Mouse (Mus musculus): ENCODE measurements around the gene Rasgrf1. TPM values are rescaled to one million over a fixed set of nuclear protein-coding genes. Genes with fewer than 3 reads are reported as not detected.

Rasgrf1 gene
- total RNA-seq, 1 experiment, result 0.04 TPM

DNA sequence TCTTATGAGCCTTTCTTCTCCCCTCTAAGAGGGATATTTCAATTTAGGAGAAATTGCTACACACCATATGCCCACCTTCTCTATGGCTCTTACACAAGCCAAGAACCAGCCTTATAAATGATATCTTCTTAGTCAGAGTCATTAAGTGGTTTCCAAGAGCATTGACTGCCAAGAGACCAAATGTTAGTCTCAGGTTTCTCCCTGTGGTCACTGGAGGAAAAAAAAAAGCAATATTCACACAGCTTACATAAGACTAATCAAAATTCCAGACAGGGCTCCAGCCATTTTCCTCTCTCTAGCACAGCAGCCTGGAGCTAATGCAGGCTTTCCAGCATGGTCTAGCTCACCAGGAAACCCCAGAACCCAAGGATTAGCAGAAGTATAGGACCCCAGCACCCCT is 3.1 kb upstream of the Rasgrf1 start:
- DNase-seq (ENCODE audit: low read depth, low spot score), result no peak
- no peak overlapping the region for H3K4me3 ChIP-seq (ENCODE audit: insufficient read depth in 1 of 2, low read depth in 1 of 2, low read length in 2 of 2, poor library complexity in 1 of 2, severe bottlenecking in 1 of 2)
- TF ChIP-seq MAFK (IDR thresholded peaks at IDR 0.05; ENCODE audit: insufficient read depth, low read depth, low read length) (no peak), HCFC1 (IDR thresholded peaks at IDR 0.05; ENCODE audit: borderline replicate concordance, insufficient read depth, low read length) (no peak), CHD2 (IDR thresholded peaks at IDR 0.05; ENCODE audit: low read depth, low read length) (no peak), ZC3H11A (IDR thresholded peaks at IDR 0.05; ENCODE audit: borderline replicate concordance, low read depth, low read length) (no peak), ZNF384 (IDR thresholded peaks at IDR 0.05; ENCODE audit: low read depth, low read length) (no peak)
- H3K9ac ChIP-seq (ENCODE audit: insufficient read depth, low read depth, low read length, poor library complexity, severe bottlenecking), result no peak overlapping the region
- in situ Hi-C loops (cut with MboI; ENCODE audit: low sequenced_read_pairs in 2 of 2, unreplicated experiment in 2 of 2), result loop anchor here (10.0 to 25.0 kb wide), 2 partner anchors 1456 to 1458 kb away; partner anchors contain the start of genes Zic1 (in 2 of the 2) and Zic4 (in 2 of the 2)
- H3K9me3 ChIP-seq (ENCODE audit: control insufficient read depth, insufficient read depth, low read depth, low read length), result no peaks in the 10 kb centered on the region
- H3K4me1 ChIP-seq (ENCODE audit: control insufficient read depth in 2 of 2, insufficient read depth in 2 of 2, low read length in 2 of 2, poor library complexity in 1 of 2), result peaks cover 0 to 4% of the 10 kb centered on the region in 2 experiments; a peak in 1 of 4 replicates
- H3K27ac ChIP-seq (ENCODE audit: insufficient read depth, low read depth, low read length, poor library complexity, severe bottlenecking), result no peak overlapping the region
- H3K36me3 ChIP-seq (ENCODE audit: control insufficient read depth, insufficient read depth, low read length, poor library complexity, severe bottlenecking), result no peaks in the 10 kb centered on the region

GRCm38 (mm10) chr9:89907941-89908340 is 1.8 kb upstream of the Rasgrf1 start:
- Histone ChIP-seq H3K36me3 (ENCODE audit: control insufficient read depth, insufficient read depth, low read length, poor library complexity, severe bottlenecking) (no peaks in the 10 kb centered on the region), H3K4me1 (ENCODE audit: control insufficient read depth in 2 of 2, insufficient read depth in 2 of 2, low read length in 2 of 2, poor library complexity in 1 of 2) (peaks cover 0 to 5% of the 10 kb centered on the region in 2 experiments; a peak in 1 of 4 replicates), H3K27ac (ENCODE audit: insufficient read depth, low read depth, low read length, poor library complexity, severe bottlenecking) (no peak overlapping the region), H3K9ac (ENCODE audit: insufficient read depth, low read depth, low read length, poor library complexity, severe bottlenecking) (no peak overlapping the region), H3K4me3 (ENCODE audit: insufficient read depth in 1 of 2, low read depth in 1 of 2, low read length in 2 of 2, poor library complexity in 1 of 2, severe bottlenecking in 1 of 2) (no peak overlapping the region), H3K9me3 (ENCODE audit: control insufficient read depth, insufficient read depth, low read depth, low read length) (no peaks in the 10 kb centered on the region)
- no peak for DNase-seq (ENCODE audit: low read depth, low spot score)
- in situ Hi-C loops (cut with MboI; ENCODE audit: low sequenced_read_pairs in 2 of 2, unreplicated experiment in 2 of 2), result loop anchor here (10.0 to 25.0 kb wide), 2 partner anchors 1454 to 1457 kb away; partner anchors contain the start of genes Zic1 (in 2 of the 2) and Zic4 (in 2 of the 2)
- TF ChIP-seq HCFC1 (IDR thresholded peaks at IDR 0.05; ENCODE audit: borderline replicate concordance, insufficient read depth, low read length), result no peak
- TF ChIP-seq ZNF384 (IDR thresholded peaks at IDR 0.05; ENCODE audit: low read depth, low read length), result no peak
- no peak for TF ChIP-seq MAFK (IDR thresholded peaks at IDR 0.05; ENCODE audit: insufficient read depth, low read depth, low read length)
- no peak for TF ChIP-seq CHD2 (IDR thresholded peaks at IDR 0.05; ENCODE audit: low read depth, low read length)
- TF ChIP-seq ZC3H11A (IDR thresholded peaks at IDR 0.05; ENCODE audit: borderline replicate concordance, low read depth, low read length), result no peak

DNA sequence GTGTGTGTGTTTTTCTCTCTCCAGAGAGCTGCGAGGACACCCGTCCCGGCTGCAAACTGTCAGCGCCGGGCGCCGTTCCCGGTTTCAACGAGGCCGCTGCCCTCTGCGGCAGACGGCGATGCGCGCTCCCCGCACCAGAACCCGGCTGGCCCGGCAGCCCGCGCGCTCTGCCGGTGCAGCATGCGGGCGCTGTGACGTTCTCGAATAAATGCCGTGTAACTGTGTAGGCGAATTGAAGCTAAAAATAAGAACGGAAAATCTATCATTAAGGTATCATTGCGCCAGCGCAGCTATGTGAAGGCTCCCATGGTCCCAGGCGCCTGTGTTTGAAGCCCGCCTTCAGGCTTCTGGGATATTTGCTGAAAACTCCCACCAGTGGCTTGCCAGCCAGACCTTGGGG is 1.1 kb upstream of the Rasgrf1 start:
- Histone ChIP-seq H3K4me3 (ENCODE audit: insufficient read depth in 1 of 2, low read depth in 1 of 2, low read length in 2 of 2, poor library complexity in 1 of 2, severe bottlenecking in 1 of 2) (peak overlapping the region in 1 of 2 experiments; percentile 11; a peak in 1 of 4 replicates), H3K36me3 (ENCODE audit: control insufficient read depth, insufficient read depth, low read length, poor library complexity, severe bottlenecking) (no peaks in the 10 kb centered on the region), H3K9ac (ENCODE audit: insufficient read depth, low read depth, low read length, poor library complexity, severe bottlenecking) (no peak overlapping the region), H3K9me3 (ENCODE audit: control insufficient read depth, insufficient read depth, low read depth, low read length) (no peaks in the 10 kb centered on the region), H3K4me1 (ENCODE audit: control insufficient read depth in 2 of 2, insufficient read depth in 2 of 2, low read length in 2 of 2, poor library complexity in 1 of 2) (peaks cover 0 to 5% of the 10 kb centered on the region in 2 experiments; a peak in 1 of 4 replicates), H3K27ac (ENCODE audit: insufficient read depth, low read depth, low read length, poor library complexity, severe bottlenecking) (no peak overlapping the region)
- in situ Hi-C loops (cut with MboI; ENCODE audit: low sequenced_read_pairs in 2 of 2, unreplicated experiment in 2 of 2), result loop anchor here (10.0 to 25.0 kb wide), 2 partner anchors 1454 to 1456 kb away; partner anchors contain the start of genes Zic1 (in 2 of the 2) and Zic4 (in 2 of the 2)
- no peak for DNase-seq (ENCODE audit: low read depth, low spot score)
- TF ChIP-seq ZC3H11A (IDR thresholded peaks at IDR 0.05; ENCODE audit: borderline replicate concordance, low read depth, low read length), result no peak
- TF ChIP-seq ZNF384 (IDR thresholded peaks at IDR 0.05; ENCODE audit: low read depth, low read length), result no peak
- no peak for TF ChIP-seq CHD2 (IDR thresholded peaks at IDR 0.05; ENCODE audit: low read depth, low read length)
- TF ChIP-seq MAFK (IDR thresholded peaks at IDR 0.05; ENCODE audit: insufficient read depth, low read depth, low read length), result no peak
- TF ChIP-seq HCFC1 (IDR thresholded peaks at IDR 0.05; ENCODE audit: borderline replicate concordance, insufficient read depth, low read length), result no peak

DNA sequence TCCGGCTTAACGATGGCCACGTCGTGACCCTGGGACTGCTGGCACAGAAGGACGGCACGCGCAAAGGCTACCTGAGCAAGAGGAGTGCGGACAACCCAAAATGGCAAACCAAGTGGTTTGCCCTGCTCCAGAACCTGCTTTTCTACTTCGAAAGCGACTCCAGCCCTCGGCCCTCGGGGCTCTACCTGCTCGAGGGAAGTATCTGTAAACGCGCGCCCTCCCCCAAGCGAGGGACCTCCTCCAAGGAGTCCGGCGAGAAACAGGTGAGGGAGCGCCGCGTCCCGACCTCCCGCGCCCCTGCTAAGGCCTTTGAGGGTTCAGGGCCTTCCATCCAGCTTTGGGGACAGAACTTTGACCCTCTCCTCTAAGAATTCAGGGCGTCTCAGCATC is 298 bp downstream of the Rasgrf1 start:
- no peaks in the 10 kb centered on the region for H3K36me3 ChIP-seq (ENCODE audit: control insufficient read depth, insufficient read depth, low read length, poor library complexity, severe bottlenecking)
- no peaks in the 10 kb centered on the region for H3K9me3 ChIP-seq (ENCODE audit: control insufficient read depth, insufficient read depth, low read depth, low read length)
- H3K4me1 ChIP-seq (ENCODE audit: control insufficient read depth in 2 of 2, insufficient read depth in 2 of 2, low read length in 2 of 2, poor library complexity in 1 of 2), result peaks cover 0 to 5% of the 10 kb centered on the region in 2 experiments; a peak in 1 of 4 replicates
- TF ChIP-seq HCFC1 (IDR thresholded peaks at IDR 0.05; ENCODE audit: borderline replicate concordance, insufficient read depth, low read length), result no peak
- no peak for TF ChIP-seq ZNF384 (IDR thresholded peaks at IDR 0.05; ENCODE audit: low read depth, low read length)
- TF ChIP-seq ZC3H11A (IDR thresholded peaks at IDR 0.05; ENCODE audit: borderline replicate concordance, low read depth, low read length), result no peak
- TF ChIP-seq MAFK (IDR thresholded peaks at IDR 0.05; ENCODE audit: insufficient read depth, low read depth, low read length), result no peak
- no peak for TF ChIP-seq CHD2 (IDR thresholded peaks at IDR 0.05; ENCODE audit: low read depth, low read length)
- H3K4me3 ChIP-seq (ENCODE audit: insufficient read depth in 1 of 2, low read depth in 1 of 2, low read length in 2 of 2, poor library complexity in 1 of 2, severe bottlenecking in 1 of 2), result peak overlapping the region; percentile 53 to 68
- 0 out of 2 replicates have a peak overlapping the region, but pooled peaks have one; percentile 0 for H3K9ac ChIP-seq (ENCODE audit: insufficient read depth, low read depth, low read length, poor library complexity, severe bottlenecking)
- in situ Hi-C loops (cut with MboI; ENCODE audit: low sequenced_read_pairs in 2 of 2, unreplicated experiment in 2 of 2), result loop anchor here in 1 of 2 experiments (25.0 kb wide), 1 partner anchor 1452 kb away; the partner anchor contains the start of genes Zic1 and Zic4
- H3K27ac ChIP-seq (ENCODE audit: insufficient read depth, low read depth, low read length, poor library complexity, severe bottlenecking), result no peak overlapping the region
- no peak for DNase-seq (ENCODE audit: low read depth, low spot score)
